In genomic region chr4:41684131-41684930, GRCm38 (mm10) we compare ENCODE assay signal across 9 mouse cellular contexts. TPM values are rescaled to one million over a fixed set of nuclear protein-coding genes. Genes with fewer than 3 reads are reported as not detected.
A peak's percentile ranks its signal among the peaks of the same experiment; 100 is the strongest.
DNase-seq lines count a peak whose midpoint lies in the region; ATAC-seq and TF ChIP-seq lines count a peak whose summit lies in the region.
"Not testable (repeated sequence)": the region's sequence is repeated elsewhere in the genome, so short reads cannot be mapped to it uniquely, and the experiment has no call there.
"Had no signal": no experiment of that assay in that cellular context is flagged by ENCODE, and none has a peak within 500 bp of the region (broad histone marks: within the 10 kb centered on the region; RNA-seq: fewer than 3 reads in every experiment).

No protein-coding gene starts in this region.

- peaks cover 26% of the 10 kb centered on the region for H3K4me1 ChIP-seq in embryonic facial prominence, embryonic 12.5 days
- H3K4me1 ChIP-seq in forebrain, embryonic 16.5 days (replicated peaks; ENCODE audit: control insufficient read depth, insufficient read depth, low read length): peaks cover 38% of the 10 kb centered on the region
- H3K4me1 ChIP-seq in heart, embryonic 16.5 days (ENCODE audit: control insufficient read depth, insufficient read depth, low read length); limb, embryonic 14.5 days (ENCODE audit: control insufficient read depth, insufficient read depth, low read length); neural tube, embryonic 14.5 days (ENCODE audit: control insufficient read depth, insufficient read depth, low read length): not testable (repeated sequence)
- H3K4me1 ChIP-seq in intestine, embryonic 15.5 days (replicated peaks): peaks cover 22% of the 10 kb centered on the region; the same call in 1 of the 2 replicates
- H3K4me1 ChIP-seq in midbrain, embryonic 12.5 days: peaks cover 52% of the 10 kb centered on the region

- not testable (repeated sequence) for ATAC-seq in embryonic facial prominence, embryonic 12.5 days (ENCODE audit: insufficient number of reproducible peaks, insufficient read depth, low FRiP score, low TSS enrichment); heart, embryonic 16.5 days (replicated peaks; ENCODE audit: extremely low read depth, insufficient read depth, low FRiP score); limb, embryonic 14.5 days (ENCODE audit: low FRiP score, low read depth)
- ATAC-seq in forebrain, embryonic 16.5 days: peak; percentile 15
- ATAC-seq in intestine, embryonic 15.5 days: peak; percentile 32; the same call in 1 of the 2 replicates
- peak; percentile 69 for ATAC-seq in midbrain, embryonic 12.5 days (ENCODE audit: low FRiP score, low read depth)
- ATAC-seq in neural tube, embryonic 14.5 days (ENCODE audit: low read depth): peak; percentile 47; the same call in 1 of the 2 replicates

- not testable (repeated sequence) for H3K9me3 ChIP-seq in embryonic facial prominence, embryonic 12.5 days; forebrain, embryonic 16.5 days (ENCODE audit: control insufficient read depth, low read length); heart, embryonic 16.5 days (replicated peaks; ENCODE audit: control insufficient read depth, low read length); intestine, embryonic 15.5 days; limb, embryonic 14.5 days (ENCODE audit: control insufficient read depth, low read length); midbrain, embryonic 12.5 days; neural tube, embryonic 14.5 days (ENCODE audit: control insufficient read depth, low read length)

- peak overlapping the region; percentile 65; the same call in 1 of the 2 replicates for H3K27ac ChIP-seq in embryonic facial prominence, embryonic 12.5 days
- H3K27ac ChIP-seq in forebrain, embryonic 16.5 days (ENCODE audit: low read length): peak overlapping the region; percentile 73
- not testable (repeated sequence) for H3K27ac ChIP-seq in heart, embryonic 16.5 days (ENCODE audit: low read length); limb, embryonic 14.5 days (replicated peaks; ENCODE audit: low read depth, low read length); neural tube, embryonic 14.5 days (ENCODE audit: low read depth, low read length)
- 0 out of 2 replicates have a peak overlapping the region, but pooled peaks have one; percentile 36 for H3K27ac ChIP-seq in intestine, embryonic 15.5 days
- peak overlapping the region; percentile 92 for H3K27ac ChIP-seq in midbrain, embryonic 12.5 days (replicated peaks)

- DNase-seq in limb, embryonic 14.5 days (ENCODE audit: low spot score): not testable (repeated sequence)

- WGBS in embryonic facial prominence, embryonic 12.5 days: 3% methylated on average over 27 of the region's 27 CpGs
- 4% methylated on average over 18 of the region's 27 CpGs for WGBS in forebrain, embryonic 16.5 days
- 6% methylated on average over 22 of the region's 27 CpGs for WGBS in heart, embryonic 16.5 days
- 6% methylated on average over 21 of the region's 27 CpGs for WGBS in intestine, embryonic 15.5 days
- WGBS in limb, embryonic 14.5 days: 5% methylated on average over 21 of the region's 27 CpGs
- 1% methylated on average over 23 of the region's 27 CpGs for WGBS in midbrain, embryonic 12.5 days
- WGBS in neural tube, embryonic 14.5 days: 3% methylated on average over 20 of the region's 27 CpGs

- H3K36me3 ChIP-seq in embryonic facial prominence, embryonic 12.5 days; forebrain, embryonic 16.5 days (ENCODE audit: control insufficient read depth, insufficient read depth); heart, embryonic 16.5 days (ENCODE audit: control insufficient read depth, insufficient read depth); intestine, embryonic 15.5 days; limb, embryonic 14.5 days (ENCODE audit: control insufficient read depth, insufficient read depth, low read length); neural tube, embryonic 14.5 days (ENCODE audit: control insufficient read depth, insufficient read depth, low read length): not testable (repeated sequence)
- peaks cover 15% of the 10 kb centered on the region; the same call in 1 of the 2 replicates for H3K36me3 ChIP-seq in midbrain, embryonic 12.5 days

- H3K4me3 ChIP-seq in embryonic facial prominence, embryonic 12.5 days; heart, embryonic 16.5 days (ENCODE audit: low read length); intestine, embryonic 15.5 days (replicated peaks); neural tube, embryonic 14.5 days (ENCODE audit: low read depth, low read length): not testable (repeated sequence)
- H3K4me3 ChIP-seq in forebrain, embryonic 16.5 days (replicated peaks; ENCODE audit: low read length): 0 out of 2 replicates have a peak overlapping the region, but pooled peaks have one; percentile 6
- H3K4me3 ChIP-seq in limb, embryonic 14.5 days (replicated peaks; ENCODE audit: low read length): peak overlapping the region; percentile 18; the same call in 1 of the 2 replicates
- 0 out of 2 replicates have a peak overlapping the region, but pooled peaks have one; percentile 15 for H3K4me3 ChIP-seq in midbrain, embryonic 12.5 days

- TF ChIP-seq POLR2A in limb, embryonic 14.5 days (IDR thresholded peaks at IDR 0.05; ENCODE audit: borderline replicate concordance, extremely low read depth, insufficient read depth, insufficient read length): not testable (repeated sequence)

- H3K9ac ChIP-seq in embryonic facial prominence, embryonic 12.5 days; forebrain, embryonic 16.5 days (replicated peaks; ENCODE audit: low read depth, low read length); heart, embryonic 16.5 days (ENCODE audit: low read length); intestine, embryonic 15.5 days; limb, embryonic 14.5 days (ENCODE audit: low read depth, low read length, severe bottlenecking); midbrain, embryonic 12.5 days (replicated peaks); neural tube, embryonic 14.5 days (replicated peaks; ENCODE audit: low read depth, low read length): not testable (repeated sequence)

- H3K4me2 ChIP-seq in embryonic facial prominence, embryonic 12.5 days (replicated peaks): peak overlapping the region; percentile 36
- peak overlapping the region; percentile 26 for H3K4me2 ChIP-seq in forebrain, embryonic 16.5 days (ENCODE audit: low read length)
- H3K4me2 ChIP-seq in heart, embryonic 16.5 days (ENCODE audit: low read depth, low read length): peak overlapping the region; percentile 23
- peak overlapping the region; percentile 35; the same call in 1 of the 2 replicates for H3K4me2 ChIP-seq in intestine, embryonic 15.5 days (replicated peaks)
- peak overlapping the region; percentile 30; the same call in 1 of the 2 replicates for H3K4me2 ChIP-seq in limb, embryonic 14.5 days (replicated peaks; ENCODE audit: low read depth, low read length, severe bottlenecking)
- peak overlapping the region; percentile 38 for H3K4me2 ChIP-seq in midbrain, embryonic 12.5 days (replicated peaks)
- peak overlapping the region; percentile 8; the same call in 1 of the 2 replicates for H3K4me2 ChIP-seq in neural tube, embryonic 14.5 days (ENCODE audit: low read depth, low read length)

- not testable (repeated sequence) for H3K27me3 ChIP-seq in embryonic facial prominence, embryonic 12.5 days; forebrain, embryonic 16.5 days (replicated peaks; ENCODE audit: control insufficient read depth, insufficient read depth, low read length); heart, embryonic 16.5 days (ENCODE audit: control insufficient read depth, insufficient read depth, low read length); intestine, embryonic 15.5 days (replicated peaks); midbrain, embryonic 12.5 days; neural tube, embryonic 14.5 days (ENCODE audit: control insufficient read depth, insufficient read depth, low read length)
- peaks cover 13% of the 10 kb centered on the region; the same call in 1 of the 2 replicates for H3K27me3 ChIP-seq in limb, embryonic 14.5 days (ENCODE audit: control insufficient read depth, insufficient read depth, low read length)

RNA-seq across cellular contexts. Expression of gene Cntfr, which starts 12.6 kb away (rescaled TPM):
- polyA plus RNA-seq in embryonic facial prominence, embryonic 12.5 days (2016; fragmentation: Nextera tagmentation; extraction: Ambion mirVana): 13.6 and 14.9 TPM in 2 replicates
- 12.3 and 16.7 TPM in 2 replicates for polyA plus RNA-seq in forebrain, embryonic 16.5 days (2015; fragmentation: Nextera tagmentation; extraction: Ambion mirVana)
- polyA plus RNA-seq in heart, embryonic 16.5 days (2015; fragmentation: Nextera tagmentation; extraction: Ambion mirVana): 1.5 and 2.0 TPM in 2 replicates
- polyA plus RNA-seq in intestine, embryonic 15.5 days (2015; fragmentation: Nextera tagmentation; extraction: Ambion mirVana): 5.1 and 6.4 TPM in 2 replicates
- polyA plus RNA-seq in limb, embryonic 14.5 days (2012; rRNA removed): 34.2 and 43.6 TPM in 2 replicates
- 5.3 and 5.4 TPM in 2 replicates for polyA plus RNA-seq in limb, embryonic 14.5 days (2014; fragmentation: Nextera tagmentation; extraction: Ambion mirVana)
- 35.0 and 43.5 TPM in 2 replicates for polyA plus RNA-seq in midbrain, embryonic 12.5 days (2016; fragmentation: Nextera tagmentation; extraction: Ambion mirVana)
- polyA plus RNA-seq in neural tube, embryonic 14.5 days (2014; fragmentation: Nextera tagmentation; extraction: Ambion mirVana): 15.6 and 19.9 TPM in 2 replicates
- polyA plus RNA-seq: activated CD4-positive, CD25-positive, alpha-beta regulatory T cell, adult 4 months; CD4-positive, CD25-positive, alpha-beta regulatory T cell, adult 4 months had no signal

RNA-seq across cellular contexts. Expression of gene Il11ra1, which starts 15.5 kb away (rescaled TPM):
- 337 and 358 TPM in 2 replicates for polyA plus RNA-seq in embryonic facial prominence, embryonic 12.5 days (2016; fragmentation: Nextera tagmentation; extraction: Ambion mirVana)
- polyA plus RNA-seq in forebrain, embryonic 16.5 days (2015; fragmentation: Nextera tagmentation; extraction: Ambion mirVana): 28.3 and 29.2 TPM in 2 replicates
- polyA plus RNA-seq in heart, embryonic 16.5 days (2015; fragmentation: Nextera tagmentation; extraction: Ambion mirVana): 134 and 142 TPM in 2 replicates
- 127 and 129 TPM in 2 replicates for polyA plus RNA-seq in intestine, embryonic 15.5 days (2015; fragmentation: Nextera tagmentation; extraction: Ambion mirVana)
- polyA plus RNA-seq in limb, embryonic 14.5 days (2012; rRNA removed): 247 and 316 TPM in 2 replicates
- polyA plus RNA-seq in limb, embryonic 14.5 days (2014; fragmentation: Nextera tagmentation; extraction: Ambion mirVana): 384 and 431 TPM in 2 replicates
- 63.1 and 76.5 TPM in 2 replicates for polyA plus RNA-seq in midbrain, embryonic 12.5 days (2016; fragmentation: Nextera tagmentation; extraction: Ambion mirVana)
- 26.2 and 47.2 TPM in 2 replicates for polyA plus RNA-seq in neural tube, embryonic 14.5 days (2014; fragmentation: Nextera tagmentation; extraction: Ambion mirVana)

RNA-seq across cellular contexts. Expression of gene Rpp25l, which starts 29.0 kb away (rescaled TPM):
- 84.9 and 87.8 TPM in 2 replicates for polyA plus RNA-seq in embryonic facial prominence, embryonic 12.5 days (2016; fragmentation: Nextera tagmentation; extraction: Ambion mirVana)
- polyA plus RNA-seq in forebrain, embryonic 16.5 days (2015; fragmentation: Nextera tagmentation; extraction: Ambion mirVana): 51.7 and 60.5 TPM in 2 replicates
- 46.1 and 48.4 TPM in 2 replicates for polyA plus RNA-seq in heart, embryonic 16.5 days (2015; fragmentation: Nextera tagmentation; extraction: Ambion mirVana)
- polyA plus RNA-seq in intestine, embryonic 15.5 days (2015; fragmentation: Nextera tagmentation; extraction: Ambion mirVana): 58.8 and 65.0 TPM in 2 replicates
- polyA plus RNA-seq in limb, embryonic 14.5 days (2012; rRNA removed): 59.3 and 67.5 TPM in 2 replicates
- 69.8 and 76.2 TPM in 2 replicates for polyA plus RNA-seq in limb, embryonic 14.5 days (2014; fragmentation: Nextera tagmentation; extraction: Ambion mirVana)
- polyA plus RNA-seq in midbrain, embryonic 12.5 days (2016; fragmentation: Nextera tagmentation; extraction: Ambion mirVana): 68.7 and 69.3 TPM in 2 replicates
- 61.3 and 65.5 TPM in 2 replicates for polyA plus RNA-seq in neural tube, embryonic 14.5 days (2014; fragmentation: Nextera tagmentation; extraction: Ambion mirVana)

RNA-seq across cellular contexts. Expression of gene Dctn3, which starts 38.6 kb away (rescaled TPM):
- 117 and 122 TPM in 2 replicates for polyA plus RNA-seq in embryonic facial prominence, embryonic 12.5 days (2016; fragmentation: Nextera tagmentation; extraction: Ambion mirVana)
- 304 and 315 TPM in 2 replicates for polyA plus RNA-seq in forebrain, embryonic 16.5 days (2015; fragmentation: Nextera tagmentation; extraction: Ambion mirVana)
- polyA plus RNA-seq in heart, embryonic 16.5 days (2015; fragmentation: Nextera tagmentation; extraction: Ambion mirVana): 137 and 141 TPM in 2 replicates
- polyA plus RNA-seq in intestine, embryonic 15.5 days (2015; fragmentation: Nextera tagmentation; extraction: Ambion mirVana): 122 and 131 TPM in 2 replicates
- polyA plus RNA-seq in limb, embryonic 14.5 days (2012; rRNA removed): 64.2 and 70.1 TPM in 2 replicates
- 99.1 and 101 TPM in 2 replicates for polyA plus RNA-seq in limb, embryonic 14.5 days (2014; fragmentation: Nextera tagmentation; extraction: Ambion mirVana)
- polyA plus RNA-seq in midbrain, embryonic 12.5 days (2016; fragmentation: Nextera tagmentation; extraction: Ambion mirVana): 184 and 185 TPM in 2 replicates
- polyA plus RNA-seq in neural tube, embryonic 14.5 days (2014; fragmentation: Nextera tagmentation; extraction: Ambion mirVana): 259 and 281 TPM in 2 replicates

RNA-seq across cellular contexts. Expression of gene Enho, which starts 44.2 kb away (rescaled TPM):
- 29.0 and 33.7 TPM in 2 replicates for polyA plus RNA-seq in embryonic facial prominence, embryonic 12.5 days (2016; fragmentation: Nextera tagmentation; extraction: Ambion mirVana)
- polyA plus RNA-seq in forebrain, embryonic 16.5 days (2015; fragmentation: Nextera tagmentation; extraction: Ambion mirVana): 51.5 and 68.4 TPM in 2 replicates
- 4.7 and 5.6 TPM in 2 replicates for polyA plus RNA-seq in heart, embryonic 16.5 days (2015; fragmentation: Nextera tagmentation; extraction: Ambion mirVana)
- 10.8 and 11.2 TPM in 2 replicates for polyA plus RNA-seq in intestine, embryonic 15.5 days (2015; fragmentation: Nextera tagmentation; extraction: Ambion mirVana)
- polyA plus RNA-seq in limb, embryonic 14.5 days (2012; rRNA removed): 15.6 and 22.3 TPM in 2 replicates
- polyA plus RNA-seq in limb, embryonic 14.5 days (2014; fragmentation: Nextera tagmentation; extraction: Ambion mirVana): 12.5 and 13.1 TPM in 2 replicates
- 59.3 and 65.4 TPM in 2 replicates for polyA plus RNA-seq in midbrain, embryonic 12.5 days (2016; fragmentation: Nextera tagmentation; extraction: Ambion mirVana)
- polyA plus RNA-seq in neural tube, embryonic 14.5 days (2014; fragmentation: Nextera tagmentation; extraction: Ambion mirVana): 109 and 134 TPM in 2 replicates
- polyA plus RNA-seq: activated CD4-positive, CD25-positive, alpha-beta regulatory T cell, adult 4 months; CD4-positive, CD25-positive, alpha-beta regulatory T cell, adult 4 months had no signal
